Mouse (Mus musculus): Measurements from ENCODE around the gene Ctrb1. TPM values are rescaled to one million over a fixed set of nuclear protein-coding genes. Genes with fewer than 3 reads are reported as not detected.

Ctrb1 gene
- polyA plus RNA-seq, 1 experiment from 2014 or later, result 1.1 TPM

- no peak for DNase-seq (ENCODE audit: low spot score)
Observed at GRCm38 (mm10) chr8:111717488-111717792, 26.6 kb upstream of the Ctrb1 start.

DNA sequence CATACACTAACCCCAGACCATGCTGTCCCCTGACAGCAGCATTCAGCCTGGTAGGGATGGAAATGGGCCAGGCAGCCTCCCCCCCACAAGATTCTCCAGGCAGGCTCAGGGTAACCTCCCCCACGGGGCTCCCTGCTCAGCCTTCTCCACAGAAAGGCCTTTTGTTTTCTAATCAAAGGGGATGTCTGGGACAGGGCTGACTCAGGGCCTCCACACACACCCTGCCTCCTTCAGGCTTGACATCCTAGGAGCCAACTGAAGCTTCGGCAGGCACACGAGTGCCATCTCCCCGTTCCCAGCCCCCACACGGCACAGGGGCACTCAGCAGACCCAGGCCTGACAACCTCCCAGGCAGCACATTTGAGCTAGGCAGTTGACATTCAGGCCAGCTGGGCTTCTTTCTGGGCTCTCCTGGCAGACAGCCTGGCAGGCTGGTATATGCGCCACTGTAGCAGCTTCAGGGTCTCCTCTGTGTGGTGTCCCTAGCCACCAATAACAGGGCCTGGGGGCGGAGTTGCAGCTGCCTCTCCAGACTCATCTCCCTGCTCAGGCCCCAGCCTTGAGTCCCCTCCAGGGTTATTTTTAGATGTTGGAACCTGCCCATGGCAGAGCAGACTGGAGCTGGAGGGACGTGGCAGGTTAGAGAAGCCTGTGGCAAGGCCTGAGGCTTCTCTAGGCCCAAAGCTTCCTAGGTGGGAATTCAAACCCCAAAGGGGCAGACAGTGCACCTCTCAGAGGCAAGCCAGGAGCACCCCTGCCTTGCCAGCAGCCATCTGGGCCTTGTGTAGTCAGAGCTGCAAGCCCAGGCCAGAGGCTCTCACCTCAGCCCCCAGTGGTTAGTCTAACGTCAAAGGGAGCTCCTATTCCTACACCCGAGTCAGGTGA, 26.0 kb upstream of the Ctrb1 start:
- no peak for DNase-seq (ENCODE audit: low spot score)

DNA sequence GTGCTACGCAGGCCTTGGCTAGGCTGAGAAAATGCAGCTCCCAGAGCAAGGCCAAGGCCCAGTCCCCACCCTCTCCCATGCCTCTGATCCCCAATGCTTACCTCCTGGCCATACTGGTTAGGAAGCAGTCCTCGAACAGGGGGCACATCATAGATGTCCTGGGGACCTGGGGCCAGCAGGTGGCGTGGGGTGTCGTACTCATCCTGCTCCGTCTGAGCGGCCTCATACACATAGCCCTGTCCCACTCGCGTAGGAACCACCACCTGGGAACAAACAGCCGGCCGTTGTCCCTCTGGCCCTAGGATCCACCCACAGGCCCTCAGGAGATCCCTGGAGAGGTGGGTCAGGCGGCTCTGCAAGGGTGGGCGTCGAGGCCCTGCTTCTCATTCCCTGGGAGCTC, 24.7 kb upstream of the Ctrb1 start:
- no peak for DNase-seq (ENCODE audit: low spot score)

GRCm38 (mm10) chr8:111714295-111714694, 23.5 kb upstream of the Ctrb1 start:
- no peak for DNase-seq (ENCODE audit: low spot score)

DNA sequence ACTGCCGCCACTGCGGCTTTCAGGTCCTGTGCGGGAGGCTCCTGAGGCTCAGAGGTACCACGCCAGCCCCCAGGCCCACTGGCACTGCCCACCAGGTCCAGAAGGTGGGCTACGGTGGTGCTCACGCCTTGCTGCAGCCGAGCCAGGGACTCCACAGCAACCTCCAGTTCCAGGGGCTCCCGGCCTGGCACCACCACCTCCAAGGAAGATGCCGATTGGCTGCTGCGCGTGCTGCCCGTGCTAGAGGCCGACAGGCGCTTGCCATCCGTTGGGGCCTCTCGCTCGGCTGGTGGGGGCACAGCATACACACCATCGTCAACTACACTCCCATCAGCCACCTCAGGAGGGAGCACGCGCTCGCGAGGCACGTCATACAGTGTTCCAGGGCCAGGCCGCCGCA, 23.0 kb upstream of the Ctrb1 start:
- DNase-seq (ENCODE audit: low spot score), result no peak

- DNase-seq (ENCODE audit: low spot score), result no peak
Observed at GRCm38 (mm10) chr8:111713291-111713690, 22.5 kb upstream of the Ctrb1 start.

- peak; percentile 61 for DNase-seq (ENCODE audit: low spot score)
Observed at GRCm38 (mm10) chr8:111712588-111712987, 21.8 kb upstream of the Ctrb1 start.

GRCm38 (mm10) chr8:111712135-111712534, 21.3 kb upstream of the Ctrb1 start:
- no peak for DNase-seq (ENCODE audit: low spot score)

DNA sequence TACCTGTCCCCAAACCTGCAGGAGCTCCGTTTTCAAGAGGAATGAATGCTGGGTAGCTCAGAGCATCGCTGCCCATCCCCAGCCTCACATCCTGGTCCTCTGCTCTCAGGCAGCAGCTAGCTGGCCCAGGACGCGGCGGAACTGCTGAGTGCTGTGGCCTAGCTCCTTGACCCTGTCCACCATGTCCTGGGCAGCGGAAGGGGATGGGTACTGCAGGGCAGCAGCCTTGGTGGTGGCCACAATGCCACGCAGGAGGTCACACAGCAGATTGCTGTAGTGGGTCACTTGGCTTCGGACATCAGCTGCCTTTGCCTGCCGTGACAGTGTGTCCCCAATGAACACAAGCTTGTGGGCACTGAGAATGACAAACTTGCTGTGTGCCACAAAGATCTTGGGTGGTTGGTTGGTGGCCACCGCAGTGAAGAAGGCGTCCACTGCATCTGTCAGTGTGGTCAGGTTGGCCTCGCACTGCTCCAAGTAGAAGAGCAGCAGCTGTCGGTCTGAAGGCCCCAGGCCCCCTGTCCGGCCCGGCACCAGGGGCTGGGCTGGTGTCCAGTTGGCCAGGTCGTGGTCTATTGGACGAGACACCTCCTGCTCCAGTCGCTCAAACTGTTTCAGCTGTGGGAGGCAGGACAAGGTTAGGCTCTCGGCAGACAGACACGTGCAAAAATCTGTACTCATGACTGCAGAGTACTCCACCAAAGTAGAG, 20.1 kb upstream of the Ctrb1 start:
- no peak for DNase-seq (ENCODE audit: low spot score)

DNA sequence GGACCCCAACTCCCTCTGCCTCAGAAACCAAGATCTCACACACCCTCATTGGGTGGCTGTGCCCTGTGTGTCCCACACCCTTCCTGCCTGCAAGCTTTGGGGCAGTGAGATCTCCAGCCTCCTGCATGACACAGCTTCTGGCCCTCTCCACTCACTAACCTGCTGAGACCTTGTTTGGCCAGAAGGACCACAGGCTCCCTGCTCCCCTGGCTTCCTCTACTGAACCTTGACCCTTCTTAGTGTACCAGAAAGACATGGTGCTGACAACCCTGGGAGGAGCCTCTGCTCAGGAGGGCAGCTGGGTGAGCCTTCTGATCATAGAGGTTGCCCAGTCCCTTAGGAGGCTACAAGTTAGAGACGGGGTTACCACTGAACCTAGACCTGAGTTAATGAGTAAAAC, 18.4 kb upstream of the Ctrb1 start:
- DNase-seq (ENCODE audit: low spot score), result no peak

DNA sequence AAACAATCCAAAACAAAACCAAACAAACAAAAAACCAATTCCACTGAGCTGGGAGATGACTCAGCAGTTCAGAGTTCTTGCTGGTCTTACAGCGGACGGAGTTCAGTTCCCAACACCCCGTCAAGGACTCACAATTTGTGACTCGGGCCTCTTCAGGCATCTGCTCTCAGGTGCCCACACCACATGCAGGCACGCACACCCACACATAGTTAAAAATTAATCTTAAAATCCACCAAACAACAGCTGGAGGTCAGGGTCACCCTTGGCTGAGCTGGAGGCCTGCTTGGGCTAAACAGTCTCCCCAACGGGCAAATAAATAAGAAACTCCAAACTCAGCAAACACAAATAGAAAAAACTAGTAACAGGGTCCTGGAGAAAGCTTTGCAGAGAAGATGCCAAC, 17.5 kb upstream of the Ctrb1 start:
- DNase-seq (ENCODE audit: low spot score), result no peak

GRCm38 (mm10) chr8:111705699-111706098, 14.9 kb upstream of the Ctrb1 start:
- DNase-seq (ENCODE audit: low spot score), result no peak

- DNase-seq (ENCODE audit: low spot score), result no peak
Observed at GRCm38 (mm10) chr8:111705222-111705621, 14.4 kb upstream of the Ctrb1 start.

- DNase-seq (ENCODE audit: low spot score), result no peak
Observed at GRCm38 (mm10) chr8:111704585-111704984, 13.8 kb upstream of the Ctrb1 start.

GRCm38 (mm10) chr8:111701380-111701779, 10.6 kb upstream of the Ctrb1 start:
- DNase-seq (ENCODE audit: low spot score), result no peak

DNA sequence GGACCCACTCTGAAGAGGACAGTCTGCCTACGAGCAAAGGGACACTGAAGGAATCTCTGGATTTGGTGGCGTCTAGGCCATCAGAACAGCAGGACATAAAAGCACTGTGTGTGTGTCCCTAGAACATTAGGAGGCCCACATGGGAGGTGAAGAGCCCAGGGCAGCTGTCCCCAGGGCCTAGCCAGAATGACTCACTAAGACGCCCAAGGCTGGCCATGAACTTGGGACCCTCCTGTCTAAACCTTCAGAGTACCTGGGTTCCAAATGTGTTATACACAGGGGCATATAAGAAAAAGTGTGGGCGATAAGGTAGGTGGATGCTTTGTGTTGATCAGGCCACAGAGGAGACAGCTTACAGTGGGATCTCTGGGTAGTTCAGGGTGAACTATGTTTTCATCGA, 9.9 kb upstream of the Ctrb1 start:
- DNase-seq (ENCODE audit: low spot score), result no peak

- no peak for DNase-seq (ENCODE audit: low spot score)
Observed at GRCm38 (mm10) chr8:111700201-111700600, 9.4 kb upstream of the Ctrb1 start.

- no peak for DNase-seq (ENCODE audit: low spot score)
Observed at GRCm38 (mm10) chr8:111699035-111699434, 8.2 kb upstream of the Ctrb1 start.

DNA sequence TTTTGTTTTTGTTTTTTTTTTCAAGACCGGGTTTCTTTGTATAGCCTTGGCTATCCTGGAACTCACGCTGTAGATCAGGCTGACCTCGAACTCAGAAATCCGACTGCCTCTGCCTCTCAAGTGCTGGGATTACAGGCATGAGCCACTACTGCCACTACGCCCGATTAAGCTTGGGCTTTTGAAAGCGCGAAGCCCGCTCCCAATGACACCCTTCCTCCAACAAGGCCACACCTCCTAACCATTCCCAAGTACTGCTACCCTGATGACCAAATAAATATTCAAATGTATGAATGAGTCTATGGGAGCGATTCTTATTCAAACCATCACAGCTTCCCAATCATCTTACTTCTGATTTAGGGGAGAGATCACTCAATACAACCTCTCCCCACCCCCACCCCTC, 6.8 kb upstream of the Ctrb1 start:
- DNase-seq (ENCODE audit: low spot score), result no peak

DNA sequence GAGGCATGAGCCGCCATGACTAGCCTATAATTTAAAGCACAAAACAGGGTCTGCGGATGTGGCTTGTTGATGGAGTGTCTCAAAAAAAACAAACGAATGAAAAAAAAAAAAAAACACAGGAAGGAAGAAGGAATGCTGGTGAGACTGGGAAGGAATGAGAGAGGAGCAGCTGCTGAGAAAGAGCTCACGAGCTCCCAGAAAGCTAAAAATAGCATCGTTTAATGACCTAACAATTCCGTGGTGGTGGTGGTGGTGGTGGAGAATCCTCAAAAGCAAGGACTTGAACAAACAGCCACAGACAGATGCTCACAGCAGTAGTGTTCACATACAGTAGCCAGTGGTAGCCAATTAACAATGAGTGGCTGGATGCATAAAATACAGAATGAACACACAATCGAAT, 4.6 kb upstream of the Ctrb1 start:
- no peak for DNase-seq (ENCODE audit: low spot score)

DNA sequence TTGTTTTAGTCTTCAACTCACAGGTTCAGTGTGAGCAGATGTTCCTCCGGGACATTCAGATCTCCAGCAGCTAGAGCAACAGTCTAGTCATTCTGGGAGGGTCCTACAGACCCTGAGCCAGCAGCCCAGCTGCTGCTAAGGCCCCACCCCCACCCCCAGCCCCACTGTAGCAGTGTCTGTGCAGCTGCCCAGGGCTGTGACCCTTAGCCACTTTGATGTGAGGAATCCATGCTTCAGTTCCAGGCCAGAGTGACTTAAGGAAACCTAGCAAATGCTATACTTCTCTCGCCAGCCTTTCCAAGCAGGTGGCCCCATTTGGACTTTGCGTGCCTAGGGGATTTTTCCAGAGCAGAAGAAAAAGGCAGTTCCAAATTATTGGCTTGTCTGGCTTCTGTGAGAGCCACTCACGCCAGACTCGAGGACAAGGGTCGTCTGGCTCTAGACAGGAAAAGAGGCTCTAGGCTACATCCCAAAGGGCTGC, 2.5 kb upstream of the Ctrb1 start:
- no peak for DNase-seq (ENCODE audit: low spot score)

DNA sequence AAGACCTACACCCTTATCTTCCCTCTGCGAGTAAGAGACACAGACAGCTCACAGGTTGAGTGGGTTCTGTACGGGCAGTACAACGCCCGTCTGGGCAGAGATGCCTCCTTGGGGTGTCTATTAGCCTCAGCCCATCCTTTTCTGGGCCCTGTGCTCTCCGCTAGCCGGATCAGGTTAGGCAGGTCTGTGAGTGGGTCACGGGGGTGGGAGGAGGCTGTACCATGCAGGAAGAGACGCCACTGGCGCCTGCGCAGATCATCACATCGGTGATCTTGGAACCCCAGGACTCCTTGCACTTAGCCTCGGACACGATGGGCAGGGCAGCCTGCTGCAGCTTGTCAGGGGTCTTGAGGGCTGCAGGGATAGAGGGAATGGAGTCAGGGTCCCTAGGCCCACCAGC, 3.9 kb downstream of the Ctrb1 start:
- DNase-seq (ENCODE audit: low spot score), result no peak

GRCm38 (mm10) chr8:111682521-111682920, 8.3 kb downstream of the Ctrb1 start:
- DNase-seq (ENCODE audit: low spot score), result no peak

Data from thymus, postnatal 0 days (tissue).